Mouse (Mus musculus) lung, postnatal 0 days (tissue): ENCODE data around the gene Dock8.

Experiments used
- CTCF ChIP-seq: IDR thresholded peaks from 2 replicates; pipeline ENCODE4 v1.5.1; 2016; ENCODE audit warnings: antibody characterized with exemption, mild to moderate bottlenecking
- EP300 ChIP-seq: IDR thresholded peaks from 2 replicates; pipeline ENCODE4 v1.6.1; 2016; ENCODE audit warnings: antibody characterized with exemption, mild to moderate bottlenecking, control low read depth

DNA sequence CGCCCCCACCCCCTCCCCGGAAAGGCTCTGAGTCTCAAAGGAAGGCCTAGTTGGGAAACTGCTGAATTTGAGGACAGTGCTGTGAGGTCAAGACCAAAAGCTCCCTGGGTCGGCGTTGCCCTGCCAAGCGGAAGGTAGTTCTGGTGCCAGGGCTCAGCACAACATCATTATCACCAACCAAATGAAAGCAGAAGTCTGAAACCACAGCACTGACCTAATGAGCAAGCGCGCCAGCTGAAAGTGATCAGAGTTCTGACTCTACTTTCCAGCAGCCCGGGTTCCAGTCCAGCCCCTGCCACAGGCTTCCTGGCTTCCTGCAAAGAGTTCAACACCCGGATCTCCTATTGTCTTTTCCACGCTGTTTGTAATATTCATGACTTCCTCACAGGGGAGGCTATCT lies 232.7 kb downstream of the Dock8 start:
- TF ChIP-seq CTCF = no peak
- no peak for TF ChIP-seq EP300
